Mouse (Mus musculus): Measurements from ENCODE around the gene Auh.

DNA sequence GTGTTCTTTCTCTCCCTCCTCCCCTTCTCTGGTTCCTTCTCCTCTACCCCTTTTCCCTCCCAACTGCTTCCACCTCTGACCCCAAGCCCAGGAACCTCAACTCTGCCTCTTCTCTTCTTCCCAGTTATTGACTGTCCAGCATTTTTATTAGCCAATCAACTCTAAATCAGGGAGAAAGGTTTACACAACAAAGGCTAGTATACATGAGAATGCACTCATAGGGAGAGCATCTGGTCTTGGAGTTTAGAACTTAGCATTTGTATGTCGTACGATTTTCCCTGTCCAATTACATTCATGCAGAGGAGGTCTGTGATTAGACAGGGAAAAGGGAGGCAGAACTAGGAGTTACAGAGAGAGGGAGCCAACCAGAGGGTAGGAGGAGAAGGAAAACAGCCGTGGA lies 19.7 kb upstream of the Auh start:
- no peak for TF ChIP-seq POLR2A (IDR thresholded peaks at IDR 0.05; ENCODE audit: extremely low read depth, insufficient read depth, low read length)
- TF ChIP-seq CTCF (IDR thresholded peaks at IDR 0.05; ENCODE audit: extremely low read depth, insufficient read depth, low read length) = no peak
